Mouse (Mus musculus): ENCODE measurements at regions not wholly inside any gene's neighbourhood (a gene's known extent, or its start where the extent isn't known, plus 50 kb on each side); places are given as distances from the start of the nearest gene placed in this dataset.
A peak's percentile ranks its signal among the peaks of the same experiment; 100 is the strongest.

GRCm38 (mm10) chr14:87901784-87902183 is 485.3 kb downstream of the Tdrd3 start:
- H3K4me1 ChIP-seq, result no peaks in the 10 kb centered on the region
- ATAC-seq (ENCODE audit: insufficient read depth, low FRiP score, low read depth), result 0 out of 2 replicates have a peak, but pooled peaks have one; percentile 7
- no peaks in the 10 kb centered on the region for H3K27me3 ChIP-seq (replicated peaks)
- no peak overlapping the region for H3K27ac ChIP-seq
- WGBS, result 76% methylated on average over 3 of the region's 3 CpGs
- H3K9me3 ChIP-seq, result no peaks in the 10 kb centered on the region
- no peak overlapping the region for H3K4me2 ChIP-seq
- H3K4me3 ChIP-seq (replicated peaks), result no peak overlapping the region
- H3K36me3 ChIP-seq, result no peaks in the 10 kb centered on the region
- H3K9ac ChIP-seq, result no peak overlapping the region

- Histone ChIP-seq H3K4me3 (replicated peaks) (no peak overlapping the region), H3K27me3 (replicated peaks) (no peaks in the 10 kb centered on the region), H3K4me2 (no peak overlapping the region), H3K36me3 (no peaks in the 10 kb centered on the region), H3K27ac (no peak overlapping the region), H3K4me1 (no peaks in the 10 kb centered on the region), H3K9me3 (no peaks in the 10 kb centered on the region), H3K9ac (no peak overlapping the region)
- 75% methylated on average over 7 of the region's 7 CpGs for WGBS
- no peak for ATAC-seq (ENCODE audit: insufficient read depth, low FRiP score, low read depth)
Observed at GRCm38 (mm10) chr14:87902416-87902815, 486.0 kb downstream of the Tdrd3 start.

Measured in stomach, embryonic 15.5 days (tissue).